Mouse (Mus musculus): Measurements from ENCODE around the gene Mef2b.
"Not testable (repeated sequence)": the region's sequence is repeated elsewhere in the genome, so short reads cannot be mapped to it uniquely, and the experiment has no call there.

The Mef2b gene

GRCm38 (mm10) chr8:70212112-70213055, 72.9 kb downstream of the Mef2b start, which contains the start of gene Slc25a42:
Slc25a42 (minus strand) TSS chr8:70212305.
- in situ Hi-C loops (cut with MboI; ENCODE audit: unreplicated experiment in 2 of 2), result no loop called here

- in situ Hi-C loops (cut with MboI; ENCODE audit: unreplicated experiment in 2 of 2), result no loop called here
Observed at GRCm38 (mm10) chr8:70214411-70214810, 74.9 kb downstream of the Mef2b start.

- in situ Hi-C loops (cut with MboI; ENCODE audit: unreplicated experiment in 2 of 2), result no loop called here
Observed at GRCm38 (mm10) chr8:70215092-70215491, 75.6 kb downstream of the Mef2b start.

GRCm38 (mm10) chr8:70216161-70216560, 76.7 kb downstream of the Mef2b start:
- in situ Hi-C loops (cut with MboI; ENCODE audit: unreplicated experiment in 2 of 2), result not testable (repeated sequence)

- in situ Hi-C loops (cut with MboI; ENCODE audit: unreplicated experiment in 2 of 2), result no loop called here
Observed at GRCm38 (mm10) chr8:70216566-70216965, 77.1 kb downstream of the Mef2b start.
